Mouse (Mus musculus) small intestine, adult 2 months (tissue): Measurements from ENCODE around the gene Mcf2l.

Experiments used
- CTCF ChIP-seq: fragments of 200-500 bp; IDR thresholded peaks from 2 replicates; pipeline ENCODE4 v1.5.1; 2012; ENCODE audit warnings: low read depth, mild to moderate bottlenecking, control low read depth, inconsistent platforms, low read length, moderate library complexity, mixed read lengths; ENCODE audit not compliant: insufficient replicate concordance, insufficient read length; ENCODE audit errors: extremely low read depth
- POLR2A ChIP-seq: fragments of 200-500 bp; IDR thresholded peaks from 2 replicates; pipeline ENCODE4 v1.6.1; 2012; ENCODE audit warnings: low read depth, mild to moderate bottlenecking, control low read depth, inconsistent platforms, low read length, moderate library complexity

GRCm38 (mm10) chr8:12825686-12826237 lies 47.8 kb upstream of the Mcf2l start:
- TF ChIP-seq CTCF (no peak), POLR2A (no peak)
